In genomic region chr7:92802158-92802557, GRCm38 (mm10) we compare ENCODE assay signal across 31 mouse cellular contexts.
"Had no signal": no experiment of that assay in that cellular context is flagged by ENCODE, and none has a peak within 500 bp of the region (broad histone marks: within the 10 kb centered on the region; RNA-seq: fewer than 3 reads in every experiment).

No protein-coding gene starts in this region.

- H3K4me3 ChIP-seq: heart, embryonic 12.5 days; heart, embryonic 13.5 days; heart, embryonic 15.5 days; hindbrain, embryonic 10.5 days; hindbrain, embryonic 12.5 days; hindbrain, embryonic 13.5 days; hindbrain, embryonic 15.5 days; intestine, embryonic 15.5 days; kidney, embryonic 15.5 days; layer of hippocampus, adult 2 months; left cerebral cortex, adult 2 months had no signal

- H3K4me1 ChIP-seq: heart, embryonic 12.5 days; heart, embryonic 15.5 days had no signal

- DNase-seq: heart, postnatal 10 days; heart, postnatal 14 days; heart, postnatal 36 days; heart, postnatal 4 days; kidney, adult 11 months; kidney, adult 18-20 months; kidney, adult 2 months; kidney, adult 8-10 months; kidney, adult 9 months; kidney, postnatal 10 days; kidney, postnatal 14 days; kidney, postnatal 25 days; kidney, postnatal 36 days; kidney, postnatal 4 days; layer of hippocampus, adult 9-11 months; layer of hippocampus, postnatal 36 days had no signal

- H3K9me3 ChIP-seq: heart, embryonic 12.5 days; heart, embryonic 13.5 days; heart, embryonic 15.5 days; hindbrain, embryonic 10.5 days; hindbrain, embryonic 12.5 days; hindbrain, embryonic 13.5 days; hindbrain, embryonic 15.5 days; intestine, embryonic 15.5 days; kidney, embryonic 15.5 days had no signal

- H3K27me3 ChIP-seq: heart, embryonic 12.5 days; heart, embryonic 13.5 days; heart, embryonic 15.5 days; hindbrain, embryonic 12.5 days; hindbrain, embryonic 13.5 days; hindbrain, embryonic 15.5 days; intestine, embryonic 15.5 days; kidney, embryonic 15.5 days had no signal

- H3K9ac ChIP-seq: heart, embryonic 12.5 days; heart, embryonic 13.5 days; heart, embryonic 15.5 days; hindbrain, embryonic 12.5 days; hindbrain, embryonic 13.5 days; hindbrain, embryonic 14.5 days; hindbrain, embryonic 15.5 days; intestine, embryonic 15.5 days; kidney, embryonic 15.5 days had no signal

- H3K27ac ChIP-seq: heart, embryonic 13.5 days; heart, embryonic 15.5 days; hindbrain, embryonic 10.5 days; hindbrain, embryonic 12.5 days; hindbrain, embryonic 13.5 days; hindbrain, embryonic 14.5 days; hindbrain, embryonic 15.5 days; hindbrain, postnatal 0 days; intestine, embryonic 15.5 days; kidney, embryonic 15.5 days; kidney, postnatal 0 days; left cerebral cortex, adult 2 months had no signal

- H3K36me3 ChIP-seq: heart, embryonic 12.5 days; heart, embryonic 13.5 days; heart, embryonic 15.5 days; hindbrain, embryonic 10.5 days; hindbrain, embryonic 12.5 days; hindbrain, embryonic 13.5 days; hindbrain, embryonic 15.5 days; intestine, embryonic 15.5 days; kidney, embryonic 15.5 days had no signal

- H3K4me2 ChIP-seq: heart, embryonic 11.5 days; heart, embryonic 12.5 days; heart, embryonic 13.5 days; heart, embryonic 15.5 days; hindbrain, embryonic 12.5 days; hindbrain, embryonic 13.5 days; hindbrain, embryonic 14.5 days; hindbrain, embryonic 15.5 days; intestine, embryonic 15.5 days; kidney, embryonic 15.5 days had no signal
